Mouse (Mus musculus): ENCODE results near the gene Itga1.

Itga1 gene

DNA sequence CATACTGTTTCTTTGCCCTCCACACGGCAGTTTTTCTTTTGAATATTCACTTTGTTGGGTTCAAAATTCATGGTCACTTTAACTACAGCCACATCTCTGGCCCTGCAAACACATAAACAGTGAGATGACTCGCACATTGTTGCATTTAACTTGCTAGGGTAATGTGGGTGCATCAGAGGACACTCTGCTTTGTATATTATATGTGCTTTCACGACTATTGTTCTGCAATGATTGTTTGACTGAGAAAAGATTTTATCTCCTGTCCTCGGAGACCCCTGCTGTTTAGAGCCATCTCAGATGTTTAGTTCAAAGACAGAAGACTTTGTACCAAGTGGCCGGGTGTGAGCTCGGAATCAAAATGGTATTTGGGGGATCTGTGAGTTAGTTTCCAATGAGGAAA is 114.1 kb downstream of the Itga1 start:
- no peak for DNase-seq (ENCODE audit: low spot score)

- peak; percentile 45 for DNase-seq (ENCODE audit: low spot score)
Observed at GRCm38 (mm10) chr13:114987161-114987560, 114.6 kb downstream of the Itga1 start.

DNA sequence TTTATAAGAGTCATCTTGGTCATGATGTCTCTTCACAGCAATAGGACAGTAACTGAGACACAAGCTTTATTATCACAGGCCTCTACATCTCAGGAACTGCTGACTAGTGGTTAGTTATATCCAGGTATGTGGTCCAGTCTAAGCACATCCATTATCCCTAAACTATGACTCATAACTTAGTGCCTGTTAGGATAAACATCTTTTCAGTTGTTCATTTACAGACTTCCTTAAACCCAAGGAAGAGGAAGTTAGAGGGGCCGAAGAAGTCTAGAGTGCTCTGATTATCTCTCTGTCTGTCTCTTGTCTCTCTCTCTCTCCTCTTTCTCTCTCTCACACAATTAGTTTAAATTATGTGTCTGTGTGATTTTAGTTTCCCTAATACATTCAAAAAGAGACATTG is 117.1 kb downstream of the Itga1 start:
- no peak for DNase-seq (ENCODE audit: low spot score)

DNA sequence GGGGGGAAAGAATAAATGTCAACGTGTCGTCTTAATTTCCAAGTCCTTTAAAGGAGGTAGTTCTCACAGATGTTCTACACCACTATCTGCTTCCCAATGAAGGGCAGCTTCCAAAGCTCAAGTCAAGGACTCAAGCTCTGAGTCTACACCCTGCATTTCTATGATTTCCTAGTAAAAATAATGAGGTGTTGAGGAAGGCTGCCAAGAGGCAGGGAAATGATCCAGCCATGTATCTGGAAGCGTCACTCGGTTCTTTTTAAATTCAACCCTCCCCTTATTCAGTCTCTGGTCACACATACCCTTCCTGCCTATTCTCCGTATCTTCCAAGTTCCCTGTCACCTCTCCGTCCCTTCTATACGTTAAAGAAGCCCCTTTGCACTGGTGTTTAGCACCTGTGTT is 118.6 kb downstream of the Itga1 start:
- DNase-seq (ENCODE audit: low spot score): no peak

DNA sequence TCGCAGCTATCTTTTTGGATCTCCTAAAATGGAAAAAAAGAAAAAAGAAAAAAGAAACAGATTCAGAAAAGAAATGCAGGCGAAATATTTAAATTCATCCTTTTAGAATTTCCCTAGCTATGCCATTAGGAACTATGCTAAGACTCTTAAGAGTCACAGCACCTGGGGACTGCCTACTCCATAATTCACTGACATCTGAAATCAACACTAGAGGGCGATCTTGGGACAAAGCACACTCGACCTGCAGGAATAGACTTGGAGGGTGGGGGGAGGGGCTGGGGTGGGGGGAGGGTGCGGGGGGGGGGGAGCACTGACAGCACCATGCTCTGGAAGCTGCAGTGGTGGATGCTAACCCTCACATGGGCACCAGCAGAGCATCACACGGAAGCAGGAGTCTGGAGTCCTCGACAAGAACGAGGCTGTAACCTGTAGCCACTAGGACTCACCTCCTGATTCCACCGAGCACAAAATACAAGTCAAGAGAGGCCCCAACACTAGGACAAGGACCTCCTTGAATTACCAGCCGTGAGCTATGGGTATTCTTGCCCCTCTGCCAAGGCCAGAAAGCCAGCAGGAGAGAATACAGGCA is 120.8 kb downstream of the Itga1 start:
- peak; percentile 8 for DNase-seq (ENCODE audit: low spot score)

- DNase-seq (ENCODE audit: low spot score): no peak
Observed at GRCm38 (mm10) chr13:114974484-114975042, 127.2 kb downstream of the Itga1 start.

DNA sequence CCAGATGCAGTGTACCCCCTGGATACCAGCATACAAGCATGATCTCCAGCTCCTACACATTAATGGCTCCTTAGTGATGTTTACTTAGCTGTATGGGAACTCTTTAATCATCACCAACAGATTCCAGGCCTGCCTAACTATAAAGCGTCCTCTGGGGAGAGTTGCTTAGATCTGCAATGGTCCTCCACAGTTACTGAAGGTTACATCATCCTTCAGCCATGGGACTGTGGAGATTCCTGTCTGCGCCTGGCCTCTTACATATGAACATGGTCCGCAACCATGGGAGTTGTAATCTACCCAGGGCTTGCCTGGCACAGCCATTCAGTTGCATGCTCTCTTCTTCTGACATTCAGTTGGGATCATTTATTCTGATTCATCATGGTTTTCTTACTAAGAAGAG is 129.9 kb downstream of the Itga1 start:
- no peak for DNase-seq (ENCODE audit: low spot score)

DNA sequence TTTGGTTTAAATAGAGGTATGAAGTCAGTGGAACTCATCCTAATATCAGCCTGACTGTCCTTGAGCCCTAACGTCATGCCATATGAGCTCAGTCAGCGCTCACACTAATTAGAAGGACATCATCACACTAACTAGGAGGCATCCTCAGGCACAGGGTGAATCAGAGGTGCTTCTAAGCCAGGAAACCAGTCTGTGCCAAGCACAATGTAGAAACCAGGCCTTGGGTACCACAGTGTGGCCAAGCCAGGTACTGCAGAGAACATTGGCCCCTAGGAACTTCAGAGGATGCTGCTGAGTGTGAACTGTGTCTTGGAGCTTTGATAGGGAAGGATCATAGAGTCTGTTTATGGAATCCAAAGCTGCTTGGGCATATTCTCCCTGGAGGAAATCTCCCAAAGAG is 137.5 kb downstream of the Itga1 start:
- peak; percentile 84 for DNase-seq (ENCODE audit: low spot score)

DNA sequence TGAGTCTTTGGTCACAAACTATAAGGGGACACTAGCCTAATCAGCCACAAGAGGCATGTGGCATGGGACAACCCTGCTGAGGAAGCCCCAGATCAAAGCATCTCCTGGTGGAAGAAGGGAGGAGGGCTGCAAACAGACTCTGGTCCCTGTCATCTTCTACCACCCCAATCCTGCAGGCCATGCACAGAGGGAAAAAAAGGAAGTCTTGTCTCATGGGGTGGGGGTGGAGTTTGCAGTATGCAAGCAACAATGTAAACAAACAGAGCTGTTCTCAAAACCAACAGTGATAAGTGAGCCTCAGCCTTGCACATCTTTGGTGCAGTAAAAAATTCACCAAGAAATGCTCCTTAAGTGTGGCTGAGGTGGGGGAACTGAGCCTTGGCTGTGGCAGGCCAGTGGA is 147.2 kb downstream of the Itga1 start:
- DNase-seq (ENCODE audit: low spot score): no peak

- peak; percentile 8 for DNase-seq (ENCODE audit: low spot score)
Observed at GRCm38 (mm10) chr13:114933541-114933940, 168.2 kb downstream of the Itga1 start.

- no peak for DNase-seq (ENCODE audit: low spot score)
Observed at GRCm38 (mm10) chr13:114931775-114932294, 169.9 kb downstream of the Itga1 start, which contains the start of gene Itga2. Gene Itga2 (minus strand): TSS chr13:114932100.

DNA sequence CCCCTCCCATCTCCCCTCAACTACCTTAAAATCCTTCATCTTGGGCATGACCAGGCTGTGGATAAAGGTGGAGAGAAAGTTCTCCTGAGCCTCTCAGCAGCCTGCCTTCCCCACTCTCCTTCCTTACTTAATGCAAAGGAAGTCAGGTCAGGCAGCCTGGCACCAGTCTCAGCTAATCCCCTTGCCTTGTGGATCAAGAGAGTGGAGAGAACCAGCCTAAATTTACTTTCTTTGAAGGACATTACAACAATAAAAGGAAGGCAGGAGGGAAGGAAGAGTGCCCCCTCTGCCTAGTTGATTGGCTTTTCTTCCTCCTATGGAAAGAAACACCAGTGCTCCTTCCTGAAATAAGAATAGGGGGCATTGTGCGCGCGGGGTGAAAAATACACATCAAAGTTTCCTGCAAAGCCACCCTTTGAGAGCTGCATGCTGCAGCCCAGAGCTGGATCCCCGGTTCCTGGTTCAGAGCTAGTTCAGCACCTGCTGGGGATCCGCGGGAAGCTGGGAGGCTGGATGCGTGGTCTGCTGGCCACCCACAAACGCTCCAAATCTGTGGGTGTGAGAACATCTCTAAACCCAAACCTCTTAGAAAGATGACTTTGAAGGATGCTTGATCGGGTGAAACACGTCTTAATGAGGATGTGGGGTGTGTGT is 170.6 kb downstream of the Itga1 start:
- no peak for DNase-seq (ENCODE audit: low spot score)

DNA sequence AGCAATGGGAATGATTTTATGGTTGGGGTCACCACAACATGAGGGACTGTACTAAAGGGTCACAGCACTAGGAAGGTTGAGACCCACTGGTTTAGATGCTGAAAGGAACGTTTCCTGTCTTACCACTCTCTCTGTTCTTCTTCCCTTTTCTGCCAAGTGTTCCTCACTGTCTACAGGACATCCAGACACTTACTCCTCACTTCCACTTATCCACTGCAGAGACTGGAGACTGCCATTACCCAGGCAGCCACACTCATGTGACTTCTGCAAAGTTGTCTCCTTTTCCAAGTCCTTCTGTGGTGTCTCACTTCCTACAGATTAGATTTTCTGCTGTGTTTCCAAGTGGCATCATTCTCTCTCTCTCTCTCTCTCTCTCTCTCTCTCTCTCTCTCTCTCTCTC is 177.0 kb downstream of the Itga1 start:
- no peak for DNase-seq (ENCODE audit: low spot score)

DNA sequence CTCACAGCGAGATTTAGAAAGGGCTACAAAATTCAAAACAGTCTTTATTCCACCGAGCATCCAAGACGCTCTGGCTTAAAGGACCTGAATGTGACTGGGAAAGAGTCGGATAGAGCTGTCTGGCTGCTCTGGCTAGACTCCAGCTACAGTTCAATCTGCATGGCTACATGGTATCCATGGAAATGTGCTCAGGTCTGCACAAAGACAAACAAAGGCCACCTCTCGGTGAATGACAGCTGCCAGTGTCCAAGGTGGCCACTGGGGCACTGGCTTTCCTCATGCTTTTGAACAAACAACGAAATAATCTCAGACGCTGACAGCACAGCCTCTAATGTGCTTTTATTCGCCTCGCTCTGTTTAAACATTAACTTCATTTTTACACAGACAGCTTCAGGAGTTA is 178.4 kb downstream of the Itga1 start:
- DNase-seq (ENCODE audit: low spot score): no peak

- DNase-seq (ENCODE audit: low spot score): no peak
Observed at GRCm38 (mm10) chr13:114915767-114916166, 186.0 kb downstream of the Itga1 start.

- DNase-seq (ENCODE audit: low spot score): no peak
Observed at GRCm38 (mm10) chr13:114914963-114915362, 186.8 kb downstream of the Itga1 start.

DNA sequence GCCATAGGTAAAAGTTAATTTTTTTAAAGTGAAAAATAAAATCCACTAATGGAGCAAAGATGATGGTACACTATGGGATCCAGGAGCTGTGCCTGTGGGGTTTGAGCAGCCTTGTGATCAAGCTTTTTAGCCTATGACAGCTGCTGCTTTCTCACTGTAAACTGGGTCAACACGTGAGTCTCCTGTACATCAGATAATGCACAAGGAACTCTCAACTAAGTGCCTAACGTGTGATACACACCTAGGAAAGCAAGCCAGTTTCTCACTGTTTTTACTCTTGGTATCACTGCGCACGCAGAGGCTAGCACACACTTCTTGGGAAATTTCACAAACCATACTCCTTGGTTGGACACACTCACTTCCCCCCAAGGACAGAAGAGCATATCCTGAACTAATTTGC is 187.2 kb downstream of the Itga1 start:
- no peak for DNase-seq (ENCODE audit: low spot score)

- no peak for DNase-seq (ENCODE audit: low spot score)
Observed at GRCm38 (mm10) chr13:114910629-114911028, 191.1 kb downstream of the Itga1 start.

- no peak for DNase-seq (ENCODE audit: low spot score)
Observed at GRCm38 (mm10) chr13:114909514-114909913, 192.2 kb downstream of the Itga1 start.

GRCm38 (mm10) chr13:114907876-114908275 is 193.9 kb downstream of the Itga1 start:
- DNase-seq (ENCODE audit: low spot score): no peak

Data from adipocyte (in vitro differentiated cells).